Mouse (Mus musculus): ENCODE measurements at regions not wholly inside any gene's neighbourhood (a gene's known extent, or its start where the extent isn't known, plus 50 kb on each side); places are given as distances from the start of the nearest gene placed in this dataset.
A peak's percentile ranks its signal among the peaks of the same experiment; 100 is the strongest.

- no peaks in the 10 kb centered on the region; the same call in 1 of the 2 replicates for H3K4me1 ChIP-seq (ENCODE audit: insufficient read depth)
- ATAC-seq (ENCODE audit: insufficient read depth) (no peak), DNase-seq (no peak)
- no peaks in the 10 kb centered on the region for H3K9me3 ChIP-seq (ENCODE audit: low read depth, low read length)
- no peak for TF ChIP-seq CTCF (IDR thresholded peaks at IDR 0.05; ENCODE audit: low read depth)
- 71% methylated on average over 2 of the region's 2 CpGs for WGBS
- no peaks in the 10 kb centered on the region for H3K27me3 ChIP-seq (ENCODE audit: insufficient read depth, low read length)
- H3K4me2 ChIP-seq = no peak overlapping the region
- H3K9ac ChIP-seq = no peak overlapping the region
- no peak overlapping the region for H3K4me3 ChIP-seq (ENCODE audit: low read depth, low read length)
- no peaks in the 10 kb centered on the region for H3K36me3 ChIP-seq (ENCODE audit: insufficient read depth)
- no peak overlapping the region for H3K27ac ChIP-seq (ENCODE audit: low read depth)
These were observed 109.5 kb upstream of the Peli1 start for GRCm38 (mm10) chr11:20981588-20981987.

- no peak for DNase-seq
- Histone ChIP-seq H3K27me3 (ENCODE audit: insufficient read depth, low read length) (no peaks in the 10 kb centered on the region), H3K9ac (no peak overlapping the region), H3K4me3 (ENCODE audit: low read depth, low read length) (no peak overlapping the region), H3K4me1 (ENCODE audit: insufficient read depth) (no peaks in the 10 kb centered on the region; the same call in 1 of the 2 replicates), H3K27ac (ENCODE audit: low read depth) (0 out of 2 replicates have a peak overlapping the region, but pooled peaks have one; percentile 12), H3K4me2 (no peak overlapping the region), H3K36me3 (ENCODE audit: insufficient read depth) (no peaks in the 10 kb centered on the region), H3K9me3 (ENCODE audit: low read depth, low read length) (no peaks in the 10 kb centered on the region)
- TF ChIP-seq CTCF (IDR thresholded peaks at IDR 0.05; ENCODE audit: low read depth) = no peak
- WGBS = 65% methylated on average over 1 of the region's 1 CpGs
- no peak for ATAC-seq (ENCODE audit: insufficient read depth)
These were observed 109.1 kb upstream of the Peli1 start for GRCm38 (mm10) chr11:20982010-20982409.

GRCm38 (mm10) chr11:20982500-20982899, 108.6 kb upstream of the Peli1 start:
- Histone ChIP-seq H3K27ac (ENCODE audit: low read depth) (0 out of 2 replicates have a peak overlapping the region, but pooled peaks have one; percentile 12), H3K4me2 (no peak overlapping the region), H3K4me3 (ENCODE audit: low read depth, low read length) (no peak overlapping the region), H3K9me3 (ENCODE audit: low read depth, low read length) (no peaks in the 10 kb centered on the region), H3K36me3 (ENCODE audit: insufficient read depth) (no peaks in the 10 kb centered on the region), H3K4me1 (ENCODE audit: insufficient read depth) (no peaks in the 10 kb centered on the region; the same call in 1 of the 2 replicates), H3K9ac (no peak overlapping the region), H3K27me3 (ENCODE audit: insufficient read depth, low read length) (no peaks in the 10 kb centered on the region)
- WGBS = 52% methylated on average over 6 of the region's 6 CpGs
- no peak for ATAC-seq (ENCODE audit: insufficient read depth)
- no peak for TF ChIP-seq CTCF (IDR thresholded peaks at IDR 0.05; ENCODE audit: low read depth)
- peak; percentile 40 for DNase-seq

- WGBS = 26% methylated on average over 6 of the region's 6 CpGs
- Histone ChIP-seq H3K4me1 (ENCODE audit: insufficient read depth) (no peaks in the 10 kb centered on the region; the same call in 1 of the 2 replicates), H3K27ac (ENCODE audit: low read depth) (no peak overlapping the region), H3K4me3 (ENCODE audit: low read depth, low read length) (no peak overlapping the region), H3K9ac (no peak overlapping the region), H3K36me3 (ENCODE audit: insufficient read depth) (no peaks in the 10 kb centered on the region), H3K4me2 (no peak overlapping the region), H3K9me3 (ENCODE audit: low read depth, low read length) (no peaks in the 10 kb centered on the region), H3K27me3 (ENCODE audit: insufficient read depth, low read length) (no peaks in the 10 kb centered on the region)
- no peak for DNase-seq
- ATAC-seq (ENCODE audit: insufficient read depth) = no peak
- TF ChIP-seq CTCF (IDR thresholded peaks at IDR 0.05; ENCODE audit: low read depth) = no peak
These were observed 105.9 kb upstream of the Peli1 start for GRCm38 (mm10) chr11:20985069-20985759.

- Histone ChIP-seq H3K9ac (no peak overlapping the region), H3K27me3 (ENCODE audit: insufficient read depth, low read length) (no peaks in the 10 kb centered on the region), H3K4me2 (no peak overlapping the region), H3K27ac (ENCODE audit: low read depth) (no peak overlapping the region), H3K4me3 (ENCODE audit: low read depth, low read length) (no peak overlapping the region), H3K9me3 (ENCODE audit: low read depth, low read length) (no peaks in the 10 kb centered on the region), H3K4me1 (ENCODE audit: insufficient read depth) (no peaks in the 10 kb centered on the region; the same call in 1 of the 2 replicates), H3K36me3 (ENCODE audit: insufficient read depth) (no peaks in the 10 kb centered on the region)
- no peak for DNase-seq
- WGBS = 41% methylated on average over 4 of the region's 4 CpGs
- no peak for TF ChIP-seq CTCF (IDR thresholded peaks at IDR 0.05; ENCODE audit: low read depth)
- no peak for ATAC-seq (ENCODE audit: insufficient read depth)
These were observed 105.3 kb upstream of the Peli1 start for GRCm38 (mm10) chr11:20985771-20986170.

GRCm38 (mm10) chr11:20987171-20987815, 103.8 kb upstream of the Peli1 start:
- Histone ChIP-seq H3K27me3 (ENCODE audit: insufficient read depth, low read length) (no peaks in the 10 kb centered on the region), H3K27ac (ENCODE audit: low read depth) (no peak overlapping the region), H3K9me3 (ENCODE audit: low read depth, low read length) (no peaks in the 10 kb centered on the region), H3K4me3 (ENCODE audit: low read depth, low read length) (no peak overlapping the region), H3K4me2 (no peak overlapping the region), H3K36me3 (ENCODE audit: insufficient read depth) (no peaks in the 10 kb centered on the region), H3K9ac (no peak overlapping the region), H3K4me1 (ENCODE audit: insufficient read depth) (no peaks in the 10 kb centered on the region)
- no peak for DNase-seq
- no peak for ATAC-seq (ENCODE audit: insufficient read depth)
- WGBS = 58% methylated on average over 5 of the region's 5 CpGs
- no peak for TF ChIP-seq CTCF (IDR thresholded peaks at IDR 0.05; ENCODE audit: low read depth)

GRCm38 (mm10) chr11:20987841-20988251, 103.2 kb upstream of the Peli1 start:
- H3K9me3 ChIP-seq (ENCODE audit: low read depth, low read length) = no peaks in the 10 kb centered on the region
- H3K4me1 ChIP-seq (ENCODE audit: insufficient read depth) = no peaks in the 10 kb centered on the region
- H3K4me3 ChIP-seq (ENCODE audit: low read depth, low read length) = no peak overlapping the region
- no peaks in the 10 kb centered on the region for H3K27me3 ChIP-seq (ENCODE audit: insufficient read depth, low read length)
- H3K27ac ChIP-seq (ENCODE audit: low read depth) = no peak overlapping the region
- ATAC-seq (ENCODE audit: insufficient read depth) (no peak), DNase-seq (no peak)
- H3K9ac ChIP-seq = no peak overlapping the region
- WGBS = 80% methylated on average over 11 of the region's 11 CpGs
- TF ChIP-seq CTCF (IDR thresholded peaks at IDR 0.05; ENCODE audit: low read depth) = no peak
- H3K36me3 ChIP-seq (ENCODE audit: insufficient read depth) = no peaks in the 10 kb centered on the region
- no peak overlapping the region for H3K4me2 ChIP-seq
